Mouse (Mus musculus): Measurements from ENCODE around the gene Def8. TPM values are rescaled to one million over a fixed set of nuclear protein-coding genes. Genes with fewer than 3 reads are reported as not detected.

The Def8 gene
- total and polyA plus RNA-seq, 3 experiments: 17.9 to 22.4 (median 19.9) TPM

- TF ChIP-seq ZC3H11A (IDR thresholded peaks at IDR 0.05; ENCODE audit: low read depth, low read length) (no peak), MXI1 (IDR thresholded peaks at IDR 0.05; ENCODE audit: low read depth, low read length) (peak; percentile 76), TBP (conservative IDR thresholded peaks at IDR 0.05; ENCODE audit: low read depth, low read length) (peak; percentile 59; the same call in 1 of the 2 replicates), POLR2A (IDR thresholded peaks at IDR 0.05; ENCODE audit: low read depth, low read length) (peak; percentile 51; the same call in 1 of the 2 replicates), RAD21 (IDR thresholded peaks at IDR 0.05; ENCODE audit: low read depth, low read length) (no peak), USF1 (IDR thresholded peaks at IDR 0.05; ENCODE audit: low read depth, low read length) (no peak), MYC (IDR thresholded peaks at IDR 0.05; ENCODE audit: low read depth, low read length) (no peak), BHLHE40 (IDR thresholded peaks at IDR 0.05; ENCODE audit: low read depth, low read length) (peak; percentile 19; the same call in 1 of the 2 replicates), MAX (IDR thresholded peaks at IDR 0.05; ENCODE audit: low read length) (peak; percentile 31; the same call in 1 of the 2 replicates), MAZ (IDR thresholded peaks at IDR 0.05; ENCODE audit: low read depth, low read length) (peak; percentile 60)
- Histone ChIP-seq H3K9ac (ENCODE audit: insufficient read depth, low read depth) (peak within 1 kb of the TSS; percentile 16; the same call in 1 of the 2 replicates), H3K4me2 (ENCODE audit: insufficient read depth, low read depth, poor library complexity, severe bottlenecking) (peak within 1 kb of the TSS; percentile 95), H3K79me2 (replicated peaks; ENCODE audit: control insufficient read depth, extremely low read depth, insufficient read depth, poor library complexity, severe bottlenecking) (no peaks in the 10 kb centered on the region), H3K36me3 (replicated peaks in 1 of 2; ENCODE audit: control insufficient read depth in 1 of 2, insufficient read depth in 1 of 2, low read length in 1 of 2) (no peaks in the 10 kb centered on the region), H3K4me3 (replicated peaks in 1 of 3; ENCODE audit: low read depth in 2 of 3, low read length in 2 of 3, poor library complexity in 1 of 3) (peak within 1 kb of the TSS in 2 of 3 experiments; percentile 36 to 55), H3K27me3 (replicated peaks) (peaks cover 41% of the 10 kb centered on the region), H3K4me1 (ENCODE audit: control insufficient read depth in 1 of 2, insufficient read depth in 2 of 2) (peaks cover 36 to 70% of the 10 kb centered on the region in 2 experiments), H3K9me3 (replicated peaks; ENCODE audit: low read length) (no peaks in the 10 kb centered on the region), H3K27ac (ENCODE audit: insufficient read depth, low read depth) (no peak within 1 kb of the TSS)
- in situ Hi-C loops (cut with MboI; ENCODE audit: low pct_ligation_motif_present, low pct_unique_long_range_greater_than_20kb, low sequenced_read_pairs) (no loop called here), dilution Hi-C loops (cut with MboI; ENCODE audit: extremely low pct_ligation_motif_present, extremely low pct_unique_long_range_greater_than_20kb, low sequenced_read_pairs) (no loop called here)
- peak; percentile 73 for DNase-seq (ENCODE audit: extremely low read depth)
Observed at GRCm38 (mm10) chr8:123411246-123411645, 12.1 kb upstream of the Def8 start, which contains the start of gene Tubb3. Gene Tubb3, plus strand, starts transcription at chr8:123411424.

GRCm38 (mm10) chr8:123411781-123412327, 11.5 kb upstream of the Def8 start:
- peaks cover 41% of the 10 kb centered on the region for H3K27me3 ChIP-seq (replicated peaks)
- dilution Hi-C loops (cut with MboI; ENCODE audit: extremely low pct_ligation_motif_present, extremely low pct_unique_long_range_greater_than_20kb, low sequenced_read_pairs): no loop called here

GRCm38 (mm10) chr8:123412560-123413170, 10.7 kb upstream of the Def8 start:
- Histone ChIP-seq H3K9me3 (replicated peaks; ENCODE audit: low read length) (no peaks in the 10 kb centered on the region), H3K4me2 (ENCODE audit: insufficient read depth, low read depth, poor library complexity, severe bottlenecking) (peak overlapping the region; percentile 37), H3K36me3 (replicated peaks in 1 of 2; ENCODE audit: control insufficient read depth in 1 of 2, insufficient read depth in 1 of 2, low read length in 1 of 2) (no peaks in the 10 kb centered on the region), H3K27me3 (replicated peaks) (peaks cover 38% of the 10 kb centered on the region), H3K79me2 (replicated peaks; ENCODE audit: control insufficient read depth, extremely low read depth, insufficient read depth, poor library complexity, severe bottlenecking) (no peaks in the 10 kb centered on the region), H3K4me1 (ENCODE audit: control insufficient read depth in 1 of 2, insufficient read depth in 2 of 2) (peaks cover 35 to 61% of the 10 kb centered on the region in 2 experiments), H3K4me3 (replicated peaks in 1 of 3; ENCODE audit: low read depth in 2 of 3, low read length in 2 of 3, poor library complexity in 1 of 3) (peak overlapping the region in 1 of 3 experiments; percentile 15), H3K27ac (ENCODE audit: insufficient read depth, low read depth) (no peak overlapping the region), H3K9ac (ENCODE audit: insufficient read depth, low read depth) (no peak overlapping the region)
- in situ Hi-C loops (cut with MboI; ENCODE audit: low pct_ligation_motif_present, low pct_unique_long_range_greater_than_20kb, low sequenced_read_pairs): no loop called here
- DNase-seq (ENCODE audit: extremely low read depth): peak; percentile 88
- dilution Hi-C loops (cut with MboI; ENCODE audit: extremely low pct_ligation_motif_present, extremely low pct_unique_long_range_greater_than_20kb, low sequenced_read_pairs): no loop called here
- TF ChIP-seq NELFE (IDR thresholded peaks at IDR 0.05; ENCODE audit: low read depth, low read length) (no peak), TBP (conservative IDR thresholded peaks at IDR 0.05; ENCODE audit: low read depth, low read length) (no peak), CHD2 (IDR thresholded peaks at IDR 0.05; ENCODE audit: low read length) (no peak), USF1 (IDR thresholded peaks at IDR 0.05; ENCODE audit: low read depth, low read length) (peak; percentile 86), MEF2A (IDR thresholded peaks at IDR 0.05; ENCODE audit: borderline replicate concordance, low read depth, low read length) (no peak), HCFC1 (IDR thresholded peaks at IDR 0.05; ENCODE audit: low read depth, low read length) (no peak), ZKSCAN1 (IDR thresholded peaks at IDR 0.05; ENCODE audit: borderline replicate concordance, low read depth, low read length) (no peak), CTCF (conservative IDR thresholded peaks at IDR 0.05 in 1 of 2, IDR thresholded peaks at IDR 0.05 in 1 of 2; ENCODE audit: low read depth in 2 of 2, low read length in 2 of 2) (no peak), ZNF384 (IDR thresholded peaks at IDR 0.05; ENCODE audit: low read depth, low read length) (no peak), MAZ (IDR thresholded peaks at IDR 0.05; ENCODE audit: low read depth, low read length) (no peak), NRF1 (IDR thresholded peaks at IDR 0.05; ENCODE audit: low read depth, low read length) (no peak), JUN (IDR thresholded peaks at IDR 0.05; ENCODE audit: insufficient read depth, low read depth, low read length) (no peak), EP300 (IDR thresholded peaks at IDR 0.05; ENCODE audit: low read length) (0 out of 2 replicates have a peak, but pooled peaks have one; percentile 10), TCF12 (IDR thresholded peaks at IDR 0.05; ENCODE audit: low read depth, low read length) (0 out of 2 replicates have a peak, but pooled peaks have one; percentile 20), USF2 (conservative IDR thresholded peaks at IDR 0.05; ENCODE audit: low read depth, low read length) (peak; percentile 85), BHLHE40 (IDR thresholded peaks at IDR 0.05; ENCODE audit: low read depth, low read length) (peak; percentile 76)

More at GRCm38 (mm10) chr8:123411781-123412327, 11.5 kb upstream of the Def8 start:
- Histone ChIP-seq H3K9ac (ENCODE audit: insufficient read depth, low read depth) (peak overlapping the region; percentile 16; the same call in 1 of the 2 replicates), H3K27ac (ENCODE audit: insufficient read depth, low read depth) (no peak overlapping the region), H3K36me3 (replicated peaks in 1 of 2; ENCODE audit: control insufficient read depth in 1 of 2, insufficient read depth in 1 of 2, low read length in 1 of 2) (no peaks in the 10 kb centered on the region), H3K79me2 (replicated peaks; ENCODE audit: control insufficient read depth, extremely low read depth, insufficient read depth, poor library complexity, severe bottlenecking) (no peaks in the 10 kb centered on the region), H3K4me3 (replicated peaks in 1 of 3; ENCODE audit: low read depth in 2 of 3, low read length in 2 of 3, poor library complexity in 1 of 3) (peak overlapping the region in 2 of 3 experiments; percentile 36 to 55), H3K4me2 (ENCODE audit: insufficient read depth, low read depth, poor library complexity, severe bottlenecking) (peak overlapping the region; percentile 95), H3K4me1 (ENCODE audit: control insufficient read depth in 1 of 2, insufficient read depth in 2 of 2) (peaks cover 36 to 64% of the 10 kb centered on the region in 2 experiments), H3K9me3 (replicated peaks; ENCODE audit: low read length) (no peaks in the 10 kb centered on the region)
- TF ChIP-seq POLR2AphosphoS2 (IDR thresholded peaks at IDR 0.05; ENCODE audit: low read depth, low read length) (no peak), TBP (conservative IDR thresholded peaks at IDR 0.05; ENCODE audit: low read depth, low read length) (0 out of 2 replicates have a peak, but pooled peaks have one; percentile 0)
- no peak for DNase-seq (ENCODE audit: extremely low read depth)
- in situ Hi-C loops (cut with MboI; ENCODE audit: low pct_ligation_motif_present, low pct_unique_long_range_greater_than_20kb, low sequenced_read_pairs): no loop called here
